Mouse (Mus musculus) heart, postnatal 4 days (tissue): ENCODE data around the gene Cdc73. TPM values are rescaled to one million over a fixed set of nuclear protein-coding genes. Genes with fewer than 3 reads are reported as not detected.
A peak's percentile ranks its signal among the peaks of the same experiment; 100 is the strongest.
"Not testable (repeated sequence)": the region's sequence is repeated elsewhere in the genome, so short reads cannot be mapped to it uniquely, and the experiment has no call there.

ENCODE experiments used
- DNase-seq: peaks from one replicate; pipeline ENCODE4 v3.0.0; 2021
- total RNA-seq, 2 experiments: library from RNA; stranded (reverse); gene quantifications; 2 replicates each; pipeline ENCODE4 v1.2.3; 2021

Gene Cdc73
- total RNA-seq, result 10 to 100 TPM; 47.5 to 53.8 TPM

DNA sequence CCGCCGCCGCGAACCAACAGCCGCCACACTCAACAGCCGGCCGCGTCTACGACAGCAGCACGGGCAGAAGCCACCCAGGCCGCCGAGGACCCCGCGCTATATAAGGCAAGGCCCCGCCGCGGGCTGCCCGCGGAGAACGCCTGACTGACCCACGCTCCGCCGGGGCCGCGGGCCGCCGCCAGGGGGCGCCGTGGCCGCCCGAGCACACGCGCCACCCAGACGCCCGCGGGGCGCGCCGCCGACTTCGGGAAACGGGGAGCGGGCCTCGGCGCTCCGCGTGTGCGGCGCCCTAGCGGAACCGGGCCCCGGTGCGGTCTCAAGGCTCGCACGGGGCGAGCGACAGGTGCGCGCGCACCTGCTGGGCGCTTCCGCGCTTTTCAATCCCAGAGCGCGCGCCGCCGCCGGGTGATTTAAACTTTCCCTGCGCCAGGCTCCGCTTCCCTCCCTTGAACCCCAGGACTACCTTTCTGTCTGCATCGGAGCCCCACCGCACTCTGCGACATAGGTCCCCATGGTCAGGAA lies at the start of gene Cdc73:
Gene Cdc73, minus strand, starts transcription at position 153 of the 522 bp plus-strand sequence.
- DNase-seq, result peak; percentile 93

DNA sequence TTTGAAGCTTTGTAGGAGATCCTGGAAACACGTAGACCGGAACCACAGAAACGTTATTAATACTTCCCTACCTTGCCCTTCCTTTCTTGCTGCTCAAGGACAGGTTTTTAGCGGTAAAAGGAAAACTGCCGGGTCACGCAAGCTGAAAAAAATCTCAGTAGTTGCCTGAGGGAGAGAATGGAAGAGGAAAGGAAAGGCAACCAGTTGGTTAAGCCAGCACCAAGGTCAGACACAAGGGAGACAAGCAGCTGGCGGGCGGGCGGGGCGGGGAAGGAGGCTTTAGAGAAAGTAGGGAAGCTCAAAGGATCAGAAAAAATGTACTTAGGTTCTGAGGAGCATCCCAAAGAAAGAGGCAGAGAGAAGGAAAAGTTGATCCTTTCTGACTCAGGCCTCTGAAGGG lies 43.2 kb upstream of the Cdc73 start:
- no peak for DNase-seq

DNA sequence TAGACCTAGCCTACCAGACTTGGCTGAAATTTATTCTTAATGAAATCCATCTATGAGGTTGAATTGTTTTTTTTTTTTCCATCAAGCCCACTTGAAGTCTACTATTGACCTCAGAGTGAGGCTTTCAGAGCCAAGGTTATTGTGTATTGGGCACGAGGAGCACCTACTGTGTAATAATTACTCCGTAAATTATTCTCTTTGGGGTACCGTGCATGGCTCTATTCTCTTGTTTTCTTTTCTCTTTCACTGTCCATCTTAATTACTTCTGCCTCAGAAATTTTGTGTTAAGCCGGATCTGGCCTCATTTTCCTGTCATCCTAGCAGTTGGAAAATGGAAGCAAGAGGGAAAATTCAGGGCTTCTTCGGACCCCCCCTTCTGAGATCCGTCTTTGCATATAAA lies 39.5 kb upstream of the Cdc73 start:
- DNase-seq, result no peak

DNA sequence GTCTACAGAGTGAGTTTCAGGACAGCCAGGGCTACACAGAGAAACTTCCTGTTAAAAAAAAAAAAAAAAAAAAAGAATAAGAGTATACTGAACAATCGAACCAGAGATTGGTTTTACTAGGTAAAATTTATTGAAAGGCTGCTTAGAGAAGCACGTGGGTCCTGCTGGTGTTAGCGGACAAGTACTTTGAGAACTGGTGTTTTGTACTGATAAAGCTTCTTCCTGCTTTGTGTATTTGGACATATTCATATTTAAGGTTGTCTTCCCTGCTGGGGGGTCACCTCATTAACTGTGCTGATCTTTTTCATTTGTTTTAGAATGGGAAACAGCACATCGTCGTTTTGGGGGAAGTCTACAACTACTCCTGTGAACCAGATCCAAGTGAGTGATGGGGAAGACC lies 38.6 kb upstream of the Cdc73 start:
- no peak for DNase-seq

DNA sequence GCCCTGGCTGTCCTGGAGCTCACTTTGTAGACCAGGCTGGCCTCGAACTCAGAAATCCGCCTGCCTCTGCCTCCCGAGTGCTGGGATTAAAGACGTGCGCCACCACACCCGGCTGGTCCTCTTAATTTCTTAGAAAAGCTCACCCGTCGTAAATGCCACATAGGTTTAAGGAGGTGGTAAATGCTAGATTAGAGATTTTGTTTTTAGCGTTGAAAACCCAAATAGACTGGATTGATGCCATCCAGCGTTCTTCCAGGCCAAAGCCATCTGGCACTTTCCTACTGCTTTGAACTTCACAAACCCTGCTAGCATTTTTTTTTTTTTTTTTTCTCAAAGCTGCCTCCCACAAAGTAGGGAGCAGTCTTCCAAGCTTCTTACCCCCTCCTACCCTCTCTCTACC lies 37.9 kb upstream of the Cdc73 start:
- DNase-seq, result no peak

DNA sequence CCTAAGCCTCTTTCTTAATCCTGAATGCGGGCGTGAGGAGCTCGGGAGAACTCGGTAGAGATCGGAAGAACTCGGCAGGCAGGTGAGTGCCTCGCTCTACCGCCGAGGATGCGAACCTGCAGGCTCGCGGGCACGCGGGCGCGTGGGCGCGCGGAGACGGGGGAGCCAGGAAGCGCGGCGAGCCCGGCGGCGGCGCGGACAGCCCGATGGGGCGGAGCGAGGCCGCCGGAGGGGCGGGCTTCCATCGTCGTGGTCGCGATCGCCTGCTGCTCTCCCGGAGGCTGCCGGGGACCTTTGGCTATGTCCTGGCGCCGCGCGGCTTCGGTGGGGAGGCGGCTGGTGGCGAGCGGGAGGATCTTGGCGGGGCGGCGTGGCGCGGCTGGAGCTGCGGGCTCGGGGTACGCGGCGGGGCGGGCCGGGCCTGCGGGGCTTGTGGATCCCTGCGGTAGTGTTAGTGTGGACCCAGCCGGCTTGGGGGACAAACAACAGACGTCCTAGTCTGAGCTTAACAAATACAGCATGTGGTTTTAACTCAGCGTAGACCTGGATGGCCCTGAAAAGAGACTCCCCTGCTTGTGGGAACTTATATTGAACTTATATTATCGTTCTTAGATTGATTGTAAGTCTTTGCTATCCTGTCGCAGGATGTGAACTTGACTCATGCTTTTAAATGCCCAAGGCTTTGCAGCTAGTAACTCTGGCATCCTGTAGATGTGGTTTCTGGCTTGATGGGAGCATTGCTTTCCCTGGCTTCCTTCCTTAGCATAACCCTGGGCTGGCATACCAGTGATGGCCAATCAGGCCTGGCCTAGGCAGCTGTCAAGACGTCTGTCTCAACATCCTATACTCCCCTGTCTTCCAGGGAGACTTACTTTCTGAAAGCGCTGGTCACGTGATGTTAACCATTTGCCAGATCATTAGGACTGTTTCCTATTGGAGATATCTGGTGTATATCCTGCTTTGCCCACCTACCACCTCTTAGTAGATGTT lies 37.0 kb upstream of the Cdc73 start:
- DNase-seq, result peak; percentile 84

DNA sequence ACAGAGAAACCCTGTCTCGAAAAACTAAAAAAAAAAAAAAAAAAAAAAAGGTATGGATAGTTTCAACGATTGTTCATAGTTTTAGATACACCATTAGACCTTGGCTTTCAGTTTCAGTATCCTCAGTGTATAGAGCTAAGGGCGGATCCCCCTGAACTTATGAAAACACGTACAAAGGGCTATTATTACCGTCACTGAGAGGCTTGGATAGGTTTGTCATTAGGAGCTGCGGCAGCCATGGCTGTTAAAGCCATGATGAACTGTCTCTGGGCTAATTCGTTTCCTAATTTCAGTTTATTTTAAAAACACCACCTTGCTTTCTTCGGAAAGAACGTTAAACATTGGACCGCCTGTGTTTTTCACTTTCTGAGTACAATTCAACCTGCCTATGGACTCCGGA lies 36.1 kb upstream of the Cdc73 start:
- DNase-seq, result no peak

DNA sequence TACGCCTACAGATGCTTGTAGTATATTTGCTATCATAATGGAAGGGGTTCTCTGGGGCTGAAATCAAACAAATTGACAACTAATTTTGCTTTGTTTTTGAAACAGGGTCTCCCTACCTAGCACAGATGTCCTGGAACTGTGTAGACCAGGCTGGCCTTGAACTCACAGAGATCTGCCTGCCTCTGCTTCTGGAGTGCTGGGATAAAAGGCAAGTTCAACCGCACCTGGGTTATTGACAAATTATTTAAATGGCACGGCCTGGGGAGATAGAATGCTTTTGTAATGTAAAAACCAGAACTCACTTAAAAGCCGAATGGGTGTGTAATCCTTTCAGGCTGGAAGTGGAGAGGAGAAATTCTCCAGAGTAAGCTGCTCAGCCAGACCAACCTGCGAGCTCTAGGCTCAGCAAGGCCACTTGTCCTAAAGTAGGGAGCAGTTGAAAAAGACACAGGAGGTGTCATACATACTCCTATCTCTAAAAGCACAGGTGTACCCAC lies 31.3 kb upstream of the Cdc73 start:
- no peak for DNase-seq

DNA sequence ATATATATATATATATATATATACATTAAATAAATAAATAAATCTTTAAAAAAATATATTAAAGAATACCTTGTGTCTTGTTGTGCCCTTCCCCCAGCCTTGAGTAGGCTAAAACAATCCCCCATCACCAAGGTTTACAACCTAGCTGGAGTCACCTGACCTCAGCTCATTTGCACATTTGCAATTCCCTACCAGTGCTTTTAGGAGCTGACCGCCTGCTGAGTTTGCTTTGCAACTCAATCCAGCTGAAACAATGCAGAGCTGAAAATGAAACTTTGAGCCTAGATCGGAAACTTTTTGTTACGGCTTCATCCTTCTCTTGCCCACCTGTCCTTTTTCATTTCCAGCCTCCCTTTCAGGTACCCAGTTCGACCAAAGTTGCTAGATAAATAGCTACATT lies 29.0 kb upstream of the Cdc73 start:
- no peak for DNase-seq

DNA sequence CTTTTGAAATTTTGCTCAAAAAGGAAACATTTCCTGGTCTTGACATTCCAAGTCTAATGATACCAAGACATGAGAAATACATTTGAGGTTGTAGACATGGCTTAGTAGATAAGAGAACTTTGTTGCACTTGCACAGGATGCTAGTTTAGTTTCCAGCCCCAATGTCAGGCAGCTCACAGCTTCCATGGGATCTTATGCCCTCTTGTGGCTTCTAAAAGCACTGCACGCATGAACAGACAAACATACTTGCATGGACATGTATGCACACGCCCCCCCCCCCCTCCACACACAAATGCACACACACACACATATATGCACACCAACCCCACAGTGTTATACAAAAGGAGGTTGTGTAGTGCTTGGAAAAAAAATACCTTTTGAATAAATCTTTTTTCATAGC lies 28.2 kb upstream of the Cdc73 start:
- DNase-seq, result peak; percentile 14

DNA sequence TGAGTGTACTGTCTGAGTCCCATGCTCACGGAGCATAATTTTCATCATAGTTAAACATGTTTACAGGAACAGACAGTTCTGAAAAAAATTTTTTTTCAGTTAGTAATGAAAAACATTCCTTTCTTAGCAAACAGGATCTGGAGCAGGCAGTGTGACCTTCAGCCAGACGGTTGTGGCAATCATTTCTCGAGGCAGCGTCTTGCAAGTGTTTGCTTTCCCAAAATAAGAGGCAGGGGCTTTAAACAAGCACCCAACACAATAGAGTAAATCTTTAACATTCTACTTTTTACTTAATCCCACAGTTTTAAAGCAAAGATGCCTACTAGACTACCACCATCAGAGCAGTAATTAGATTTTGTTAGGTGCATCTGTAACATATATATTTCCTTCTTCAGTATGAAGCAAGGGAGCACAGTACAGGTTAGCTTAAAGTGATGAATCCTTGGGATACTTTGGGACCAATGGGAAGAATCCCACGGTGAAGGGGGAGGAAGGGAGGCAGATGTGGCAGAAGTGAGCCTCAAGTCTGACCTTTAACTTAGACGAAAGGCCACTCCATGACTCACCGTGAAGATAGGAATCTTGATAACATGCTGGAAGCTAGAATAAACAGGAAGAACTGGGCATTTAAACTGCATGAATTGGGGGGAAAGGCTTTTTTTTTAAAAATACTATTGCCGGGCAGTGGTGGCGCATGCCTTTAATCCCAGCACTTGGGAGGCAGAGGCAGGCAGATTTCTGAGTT lies 25.2 kb upstream of the Cdc73 start:
- DNase-seq, result no peak

DNA sequence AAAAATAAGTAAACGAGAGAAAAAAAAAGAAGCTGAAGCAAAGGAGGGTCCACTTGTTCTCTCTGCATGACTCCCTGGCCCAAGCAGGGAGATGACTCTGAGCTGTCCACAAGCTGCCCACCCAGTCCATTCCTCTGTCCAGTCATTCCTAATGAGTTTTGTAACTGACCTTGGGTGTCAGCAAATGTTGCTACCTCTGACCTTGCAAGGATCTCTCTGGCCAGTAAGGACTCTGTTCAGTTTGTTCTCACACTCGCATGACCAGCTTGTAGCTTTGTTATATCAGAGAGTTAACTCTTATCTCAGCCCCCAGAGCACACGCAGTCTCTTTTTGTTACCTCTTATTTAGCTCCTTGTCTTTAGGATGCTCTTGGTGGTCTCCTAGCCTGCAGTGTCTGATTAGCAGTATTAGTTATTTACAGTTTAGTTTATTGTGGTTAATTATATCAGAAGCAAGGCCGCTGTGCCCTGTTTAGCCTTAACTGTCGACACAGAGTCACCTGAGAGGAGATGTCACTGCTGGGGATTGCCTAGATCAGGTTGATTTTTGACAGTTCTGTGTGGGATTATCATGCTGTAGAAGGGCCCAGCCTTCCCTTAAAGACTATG lies 21.9 kb upstream of the Cdc73 start:
- no peak for DNase-seq

DNA sequence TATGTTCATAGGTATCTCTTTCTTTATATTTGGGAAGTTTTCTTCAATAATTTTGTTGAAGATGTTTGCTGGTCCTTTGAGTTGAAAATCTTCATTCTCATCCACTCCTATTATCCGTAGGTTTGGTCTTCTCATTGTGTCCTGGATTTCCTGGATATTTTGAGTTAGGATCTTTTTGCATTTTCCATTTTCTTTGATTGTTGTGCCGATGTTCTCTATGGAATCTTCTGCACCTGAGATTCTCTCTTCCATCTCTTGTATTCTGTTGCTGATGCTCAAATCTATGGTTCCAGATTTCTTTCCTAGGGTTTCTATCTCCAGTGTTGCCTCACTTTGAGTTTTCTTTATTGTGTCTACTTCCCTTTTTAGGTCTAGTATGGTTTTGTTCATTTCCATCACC lies 13.3 kb upstream of the Cdc73 start, which contains the start of gene Glrx2:
Gene Glrx2, plus strand, starts transcription at position 301 of the 400 bp plus-strand sequence.
- DNase-seq, result not testable (repeated sequence)

DNA sequence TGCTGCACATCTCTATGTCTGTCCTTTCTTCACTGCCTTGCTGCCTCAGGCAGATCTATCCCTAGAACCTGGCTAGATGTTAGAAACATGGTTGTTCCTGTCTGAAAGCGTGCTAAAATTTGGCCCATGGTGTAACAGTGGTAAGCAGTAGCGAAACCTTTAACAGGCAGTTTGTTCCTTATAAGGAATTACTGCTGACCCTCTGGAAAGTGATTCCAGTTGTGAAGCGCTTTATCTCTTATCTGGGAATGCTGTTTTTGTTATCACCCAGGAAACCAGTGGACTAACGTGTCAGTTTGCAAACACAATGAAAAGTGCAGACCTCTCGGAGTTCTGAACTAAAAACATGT lies 7.9 kb upstream of the Cdc73 start:
- DNase-seq, result no peak

DNA sequence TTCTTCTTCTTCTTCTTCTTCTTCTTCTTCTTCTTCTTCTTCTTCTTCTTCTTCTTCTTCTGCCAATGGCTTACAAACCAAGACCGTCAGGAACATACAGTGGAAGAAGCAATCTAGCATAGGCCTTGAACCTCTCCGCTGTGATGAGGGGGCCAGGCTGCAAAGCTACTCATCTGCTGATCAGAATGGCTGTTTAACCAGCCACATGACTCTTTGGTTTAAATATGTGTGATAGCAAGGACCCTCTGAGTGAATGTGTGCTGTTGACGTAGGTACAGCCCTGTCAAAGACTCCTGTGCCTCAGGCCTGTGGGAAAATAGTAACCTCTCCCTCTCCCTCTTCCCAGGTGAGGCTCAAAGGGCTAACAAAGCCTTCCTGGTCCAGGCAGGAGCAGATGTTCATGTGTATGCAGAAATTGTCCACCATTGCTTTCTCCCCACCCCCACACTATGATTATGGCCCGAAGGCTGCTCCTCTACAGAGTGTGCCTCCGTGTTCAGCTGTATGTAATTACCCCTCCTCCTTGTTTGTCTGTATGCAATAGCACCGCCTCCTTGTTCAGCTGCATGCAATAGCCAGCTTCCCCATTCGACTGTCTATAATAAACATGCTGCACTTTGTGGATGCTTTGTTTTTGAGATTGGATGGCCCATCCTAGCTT lies 7.4 kb upstream of the Cdc73 start:
- DNase-seq, result no peak

DNA sequence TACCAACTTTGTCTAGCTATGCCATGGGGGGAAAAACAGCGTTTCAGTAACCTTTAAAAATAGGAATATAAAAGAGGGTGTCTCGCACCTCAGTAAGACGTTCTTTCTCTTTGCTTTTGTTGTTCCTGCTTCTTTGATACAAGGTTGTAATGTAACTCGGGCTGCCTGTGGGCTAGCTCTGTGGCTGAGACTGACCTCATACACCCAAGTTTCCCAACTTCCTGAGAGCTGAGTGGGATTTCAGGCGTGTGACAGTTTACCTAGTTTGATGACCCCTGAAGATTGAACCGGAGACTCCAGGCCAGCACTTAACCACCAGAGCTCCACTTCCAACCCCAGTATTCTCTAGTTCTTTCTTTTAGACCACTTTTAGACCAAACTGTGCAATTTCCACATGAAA lies 5.7 kb upstream of the Cdc73 start:
- DNase-seq, result no peak

DNA sequence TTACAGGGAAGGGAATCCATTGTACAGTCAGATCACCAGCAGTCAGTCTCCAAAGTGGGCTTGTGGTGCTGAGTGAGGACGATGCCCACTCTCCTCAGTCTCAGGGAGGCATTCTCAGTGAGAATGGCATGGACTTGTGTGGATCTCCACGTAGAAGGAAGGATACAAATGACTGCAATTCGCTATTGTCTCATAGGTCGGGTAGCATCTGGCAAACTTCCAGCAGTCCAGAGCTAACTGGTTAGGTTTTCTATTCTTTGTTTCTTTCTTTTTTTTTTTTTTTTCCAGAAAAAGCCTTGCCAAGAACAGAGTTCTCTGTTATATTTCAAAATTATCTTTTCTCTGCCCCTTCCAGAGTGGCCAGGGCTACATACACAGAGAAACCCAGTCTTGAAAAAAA lies 4.3 kb upstream of the Cdc73 start:
- peak; percentile 12 for DNase-seq

DNA sequence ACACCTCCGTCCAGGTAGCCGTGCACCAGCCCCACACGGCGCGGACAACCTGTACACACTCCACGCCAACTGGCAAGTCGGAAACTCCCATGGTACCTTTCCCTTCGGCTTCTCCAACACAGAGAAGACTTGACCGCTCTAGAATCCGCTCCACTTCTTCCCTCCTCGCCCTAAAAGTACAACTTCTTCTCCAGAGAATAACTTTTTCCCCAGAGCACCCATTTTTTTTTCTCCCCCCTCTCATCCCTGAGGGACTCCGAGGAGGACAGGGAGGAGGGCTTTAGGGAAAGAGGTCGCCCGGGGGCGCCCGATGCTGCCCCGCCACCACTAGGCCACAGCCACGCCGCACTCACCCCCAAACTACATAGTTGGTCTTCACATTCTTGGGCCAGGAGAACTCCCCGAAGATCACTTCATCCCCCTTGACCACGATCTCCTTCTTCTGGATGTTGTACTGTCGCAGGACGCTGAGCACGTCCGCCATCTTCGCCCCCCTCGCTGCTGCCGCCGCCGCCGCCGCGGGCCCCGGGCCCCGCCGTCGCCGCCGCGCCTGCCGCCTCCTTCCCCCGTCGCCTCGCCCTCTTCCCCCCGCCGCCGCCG lies 452 bp downstream of the Cdc73 start:
- DNase-seq, result no peak

DNA sequence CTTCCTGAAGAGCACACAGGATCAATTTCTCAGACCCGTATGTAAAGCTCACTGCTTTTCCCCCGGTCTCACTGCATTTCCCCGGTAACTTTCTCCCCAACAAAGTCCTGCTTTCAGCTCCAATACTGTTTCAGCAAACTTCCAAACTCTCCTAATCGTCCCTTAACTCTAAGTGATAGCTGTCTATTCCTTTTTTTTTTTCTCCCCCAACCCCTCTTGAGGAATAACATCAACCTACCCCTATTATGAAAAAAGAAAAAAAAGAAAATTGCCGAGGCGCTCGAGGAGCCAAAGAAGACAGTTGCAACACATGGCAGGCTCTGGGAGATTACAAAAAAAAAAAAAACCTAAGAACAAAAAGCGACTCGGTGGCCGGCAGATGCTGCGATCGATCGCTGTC lies 957 bp downstream of the Cdc73 start:
- DNase-seq, result no peak

DNA sequence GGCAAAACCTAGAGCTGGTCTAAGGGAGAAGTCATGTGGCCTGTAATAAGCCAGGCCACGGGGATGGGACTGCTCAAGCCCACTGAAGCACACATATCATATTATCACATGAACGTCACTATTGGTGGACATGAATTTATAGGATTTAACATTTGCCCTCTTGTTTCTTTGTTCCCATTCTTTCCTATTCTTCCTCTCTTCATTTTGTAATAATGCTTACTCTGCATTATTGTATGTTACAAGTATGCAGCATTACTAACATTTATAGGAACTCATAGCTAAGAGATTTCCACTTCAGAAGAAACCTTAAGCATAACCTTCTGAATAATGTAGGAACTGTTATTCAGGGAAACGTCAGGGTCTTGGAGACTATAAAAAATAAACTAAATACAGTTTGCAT lies 17.8 kb downstream of the Cdc73 start:
- no peak for DNase-seq

DNA sequence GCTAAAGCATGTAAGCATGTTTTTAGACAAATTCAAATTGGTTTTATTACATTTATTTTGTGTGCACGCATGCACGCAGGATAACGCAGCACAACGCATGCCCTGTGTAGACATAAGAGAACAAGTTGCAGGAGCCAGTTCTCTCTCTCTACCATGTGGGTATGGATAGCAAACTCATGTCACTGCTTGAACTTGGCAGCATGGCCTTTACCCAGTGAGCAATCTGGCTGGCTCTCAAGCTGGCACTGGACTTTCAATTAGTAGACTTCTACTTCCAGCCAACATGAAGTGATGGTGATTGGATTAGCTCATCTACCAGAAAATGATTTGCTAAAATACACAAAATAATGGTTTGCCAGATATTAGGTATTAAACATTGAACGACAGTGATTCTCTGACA lies 21.6 kb downstream of the Cdc73 start:
- peak; percentile 37 for DNase-seq
